Mouse (Mus musculus): ENCODE results near the gene A2m. TPM values are rescaled to one million over a fixed set of nuclear protein-coding genes. Genes with fewer than 3 reads are reported as not detected.

A2m gene
- not detected for polyA plus RNA-seq (2014; fragmentation: Illumina TruSeq; extraction: RNeasy Lipid Tissue Mini Kit (QIAGEN cat#74804); ENCODE audit: low read depth, low replicate concordance)

DNA sequence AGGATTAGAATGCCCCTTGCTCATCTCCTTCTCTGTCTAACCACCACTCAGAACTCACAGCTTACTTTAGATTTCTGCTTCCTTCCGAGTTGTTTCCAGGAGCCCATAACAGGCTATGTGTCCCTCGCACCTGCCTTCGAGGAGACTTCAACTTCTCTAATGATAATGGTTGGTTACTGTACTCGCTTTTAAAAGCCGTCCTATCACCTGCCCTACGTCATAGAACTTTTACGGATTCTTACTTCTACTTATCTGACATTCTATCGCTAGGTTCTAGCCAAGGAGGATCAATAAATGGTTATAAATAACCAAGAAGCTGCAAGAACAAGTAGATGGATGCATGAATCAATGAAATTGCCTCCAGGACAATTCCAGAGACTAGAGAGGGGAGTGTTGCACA is at the start of gene A2m:
TSS of gene A2m (plus strand) at position 301 of the 400 bp plus-strand sequence.

Other genes starting within 250 kb of the A2m start
- gene Iqsec3, start 161.7 kb upstream of the A2m start, polyA plus RNA-seq (2014; fragmentation: Illumina TruSeq; extraction: RNeasy Lipid Tissue Mini Kit (QIAGEN cat#74804); ENCODE audit: low read depth, low replicate concordance), result 0.28 TPM
- gene Gm7298, start 97.6 kb downstream of the A2m start, polyA plus RNA-seq (2014; fragmentation: Illumina TruSeq; extraction: RNeasy Lipid Tissue Mini Kit (QIAGEN cat#74804); ENCODE audit: low read depth, low replicate concordance), result not detected
- gene Mug1, start 203.2 kb downstream of the A2m start, polyA plus RNA-seq (2014; fragmentation: Illumina TruSeq; extraction: RNeasy Lipid Tissue Mini Kit (QIAGEN cat#74804); ENCODE audit: low read depth, low replicate concordance), result not detected